In the genomic region with DNA sequence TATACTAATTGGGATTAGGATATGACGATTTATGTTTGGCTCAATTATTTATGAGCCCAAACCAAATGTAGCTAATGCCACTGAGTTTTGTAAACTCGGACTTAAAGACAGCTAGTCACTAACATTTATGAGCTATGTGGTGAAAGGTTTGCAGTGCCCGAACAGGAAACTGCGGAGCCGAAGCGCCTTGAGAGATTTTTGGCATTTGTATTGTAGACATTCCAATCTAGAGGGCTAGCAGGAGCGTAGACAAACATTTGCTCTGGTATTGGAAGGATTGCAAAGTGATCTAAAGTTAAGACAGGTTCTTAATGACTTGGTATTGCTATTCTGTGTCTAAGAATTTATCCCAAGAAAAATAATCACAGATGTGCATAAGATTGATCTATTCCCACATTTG, we compare ENCODE assay signal across 20 mouse cellular contexts. TPM values are rescaled to one million over a fixed set of nuclear protein-coding genes. Genes with fewer than 3 reads are reported as not detected.
DNase-seq lines count a peak whose midpoint lies in the region; ATAC-seq and TF ChIP-seq lines count a peak whose summit lies in the region.
"Had no signal": no experiment of that assay in that cellular context is flagged by ENCODE, and none has a peak within 500 bp of the region (broad histone marks: within the 10 kb centered on the region; RNA-seq: fewer than 3 reads in every experiment).

No protein-coding gene starts in this region.

- H3K4me2 ChIP-seq in lung, embryonic 16.5 days (ENCODE audit: low read depth, low read length) = peak overlapping the region; percentile 39
- no peak overlapping the region for H3K4me2 ChIP-seq in kidney, embryonic 15.5 days
- H3K4me2 ChIP-seq: embryonic facial prominence, embryonic 15.5 days; forebrain, embryonic 13.5 days; heart, embryonic 13.5 days; hindbrain, embryonic 14.5 days had no signal

- peaks cover 4% of the 10 kb centered on the region for H3K4me1 ChIP-seq in embryonic fibroblast, embryonic 13.5 days (ENCODE audit: control insufficient read depth, insufficient read depth, low read length)
- peaks cover 20% of the 10 kb centered on the region for H3K4me1 ChIP-seq in lung, embryonic 16.5 days (replicated peaks; ENCODE audit: control insufficient read depth, insufficient read depth, low read length)
- H3K4me1 ChIP-seq in kidney, embryonic 15.5 days = peaks cover 6% of the 10 kb centered on the region; the same call in 1 of the 2 replicates

- peak; percentile 42 for DNase-seq in fibroblast of lung, adult 2 months (ENCODE audit: low read depth)
- peak; percentile 48 for DNase-seq in lung, postnatal 25 days (ENCODE audit: low spot score)
- DNase-seq in right cerebral cortex, postnatal 14 days = no peak
- DNase-seq: adrenal gland, adult 8-10 months; adrenal gland, postnatal 36 days; cerebellum, adult 2 months; cerebellum, postnatal 10 days; embryo, embryonic 11 days; forebrain, postnatal 0 days; gastrocnemius, postnatal 14 days; heart, postnatal 10 days; heart, postnatal 4 days had no signal

- H3K27me3 ChIP-seq in lung, embryonic 16.5 days (ENCODE audit: control insufficient read depth, insufficient read depth, low read depth, low read length) = no peaks in the 10 kb centered on the region
- no peaks in the 10 kb centered on the region for H3K27me3 ChIP-seq in kidney, embryonic 15.5 days
- H3K27me3 ChIP-seq: embryonic facial prominence, embryonic 15.5 days; forebrain, embryonic 13.5 days; heart, embryonic 13.5 days had no signal

- no peaks in the 10 kb centered on the region for H3K36me3 ChIP-seq in lung, embryonic 16.5 days (ENCODE audit: control insufficient read depth, insufficient read depth, low read length)
- no peaks in the 10 kb centered on the region for H3K36me3 ChIP-seq in kidney, embryonic 15.5 days
- H3K36me3 ChIP-seq: embryonic facial prominence, embryonic 15.5 days had no signal

- no peak overlapping the region for H3K9ac ChIP-seq in lung, embryonic 16.5 days (ENCODE audit: low read length)
- no peak overlapping the region for H3K9ac ChIP-seq in kidney, embryonic 15.5 days
- H3K9ac ChIP-seq: embryonic facial prominence, embryonic 15.5 days; forebrain, embryonic 13.5 days; forebrain, postnatal 0 days; hindbrain, embryonic 14.5 days had no signal

- H3K27ac ChIP-seq in embryonic fibroblast, embryonic 13.5 days (ENCODE audit: insufficient read depth, low read length) = peak overlapping the region; percentile 80
- peak overlapping the region; percentile 26 for H3K27ac ChIP-seq in lung, embryonic 16.5 days (ENCODE audit: low read length)
- no peak overlapping the region for H3K27ac ChIP-seq in kidney, embryonic 15.5 days
- H3K27ac ChIP-seq: embryonic facial prominence, embryonic 15.5 days; forebrain, embryonic 13.5 days; heart, embryonic 13.5 days; hindbrain, embryonic 14.5 days had no signal

- no peak for TF ChIP-seq CTCF in embryonic fibroblast, embryonic 13.5 days (IDR thresholded peaks at IDR 0.05; ENCODE audit: borderline replicate concordance, insufficient read depth, low read length)

- no peaks in the 10 kb centered on the region for H3K9me3 ChIP-seq in lung, embryonic 16.5 days (ENCODE audit: control insufficient read depth, low read length)
- no peaks in the 10 kb centered on the region for H3K9me3 ChIP-seq in kidney, embryonic 15.5 days (replicated peaks)
- H3K9me3 ChIP-seq: embryonic facial prominence, embryonic 15.5 days; forebrain, embryonic 13.5 days; heart, embryonic 13.5 days had no signal

- WGBS in lung, embryonic 16.5 days = 20% methylated on average over 7 of the region's 7 CpGs
- 69% methylated on average over 7 of the region's 7 CpGs for WGBS in kidney, embryonic 15.5 days

- no peak for TF ChIP-seq POLR2A in embryonic fibroblast, embryonic 13.5 days (IDR thresholded peaks at IDR 0.05; ENCODE audit: low read depth, low read length)

- H3K4me3 ChIP-seq in embryonic fibroblast, embryonic 13.5 days (ENCODE audit: insufficient read depth, low read length) = no peak overlapping the region
- no peak overlapping the region for H3K4me3 ChIP-seq in lung, embryonic 16.5 days (ENCODE audit: low read length)
- H3K4me3 ChIP-seq in kidney, embryonic 15.5 days (replicated peaks) = no peak overlapping the region
- H3K4me3 ChIP-seq: embryonic facial prominence, embryonic 15.5 days; forebrain, embryonic 13.5 days; heart, embryonic 13.5 days had no signal

- ATAC-seq in lung, embryonic 16.5 days (ENCODE audit: low read depth) = peak; percentile 86
- ATAC-seq in erythroblast, adult 5-6 weeks (replicated peaks; ENCODE audit: low FRiP score, poor library complexity, severe bottlenecking) = no peak
- no peak for ATAC-seq in kidney, embryonic 15.5 days (replicated peaks; ENCODE audit: low FRiP score)
- ATAC-seq: forebrain, embryonic 13.5 days; forebrain, postnatal 0 days had no signal

RNA-seq across cellular contexts. Expression of gene Aig1, which starts 12.3 kb away (rescaled TPM):
- 38.1 and 40.8 TPM in 2 replicates for polyA plus RNA-seq in embryonic fibroblast, embryonic 13.5 days (2011; ENCODE audit: insufficient read length, low read depth, missing spikeins)
- polyA plus RNA-seq in lung, embryonic 16.5 days (2015; fragmentation: Nextera tagmentation; extraction: Ambion mirVana) = 45.4 and 52.9 TPM in 2 replicates
- total RNA-seq in erythroblast, adult 5-6 weeks (2015; ENCODE audit: low replicate concordance) = 3.1 and 10.4 TPM in 2 replicates
- 0.14 and 2.2 TPM in 2 replicates for total RNA-seq in erythroblast, adult 5-6 weeks (2017; ENCODE audit: low replicate concordance)
- 45.9 and 46.1 TPM in 2 replicates for polyA plus RNA-seq in kidney, embryonic 15.5 days (2015; fragmentation: Nextera tagmentation; extraction: Ambion mirVana)
